Mouse (Mus musculus): ENCODE results near the gene Nckap1.

GRCm38 (mm10) chr2:80582356-80582755 is 1.2 kb upstream of the Nckap1 start:
- TF ChIP-seq CTCF (IDR thresholded peaks at IDR 0.05; ENCODE audit: low read depth) (no peak), EP300 (IDR thresholded peaks at IDR 0.05; ENCODE audit: low read depth) (no peak)
